Mouse (Mus musculus): ENCODE results near the gene Acyp2.
"Not testable (repeated sequence)": the region's sequence is repeated elsewhere in the genome, so short reads cannot be mapped to it uniquely, and the experiment has no call there.

Acyp2 gene

GRCm38 (mm10) chr11:30649001-30649637 is at the start of gene Acyp2:
Gene Acyp2, minus strand, starts transcription at chr11:30649587.
- peak; percentile 80 for DNase-seq (ENCODE audit: low spot score)

DNA sequence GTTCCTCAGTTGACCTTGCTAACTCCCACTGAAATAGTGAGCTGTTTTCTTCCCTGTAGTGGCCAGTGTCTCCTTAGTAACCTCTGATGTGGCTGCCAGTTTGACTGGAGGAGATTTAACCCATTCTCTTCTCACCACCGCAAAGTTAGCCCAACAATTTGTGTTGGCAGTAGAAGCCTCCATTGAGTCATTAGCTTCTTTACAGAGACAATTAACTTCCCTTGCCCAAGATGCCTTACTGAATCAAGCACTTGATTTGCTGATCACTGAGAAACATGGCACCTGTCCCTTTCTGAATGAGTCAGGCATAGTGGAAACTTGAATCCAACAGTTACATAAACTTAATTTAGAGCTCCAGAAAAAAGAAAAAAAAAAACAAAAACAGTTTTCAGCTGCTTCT is 40.0 kb upstream of the Acyp2 start:
- no peak for DNase-seq (ENCODE audit: low spot score)

DNA sequence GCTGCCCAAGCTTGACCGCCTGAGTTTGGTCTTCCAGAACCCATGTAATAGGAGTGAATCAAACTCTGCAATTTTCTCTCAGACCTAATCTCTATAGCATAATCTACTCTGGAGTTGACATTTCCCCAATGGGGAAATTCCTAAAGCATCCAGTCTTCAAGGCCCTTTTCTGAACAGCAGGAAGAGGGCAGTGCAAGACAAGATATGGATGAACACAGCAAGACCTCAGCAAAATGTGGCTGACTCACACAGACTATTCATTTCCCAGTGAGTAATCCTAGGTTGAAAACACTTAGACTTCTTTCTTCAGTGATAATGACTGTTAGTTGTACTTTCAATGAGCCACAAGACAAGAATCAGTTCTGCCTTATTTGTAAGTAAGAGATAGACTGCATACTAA is 26.7 kb upstream of the Acyp2 start:
- DNase-seq (ENCODE audit: low spot score): no peak

GRCm38 (mm10) chr11:30672719-30673118 is 23.3 kb upstream of the Acyp2 start:
- DNase-seq (ENCODE audit: low spot score): no peak

GRCm38 (mm10) chr11:30663001-30663400 is 13.6 kb upstream of the Acyp2 start:
- no peak for DNase-seq (ENCODE audit: low spot score)

DNA sequence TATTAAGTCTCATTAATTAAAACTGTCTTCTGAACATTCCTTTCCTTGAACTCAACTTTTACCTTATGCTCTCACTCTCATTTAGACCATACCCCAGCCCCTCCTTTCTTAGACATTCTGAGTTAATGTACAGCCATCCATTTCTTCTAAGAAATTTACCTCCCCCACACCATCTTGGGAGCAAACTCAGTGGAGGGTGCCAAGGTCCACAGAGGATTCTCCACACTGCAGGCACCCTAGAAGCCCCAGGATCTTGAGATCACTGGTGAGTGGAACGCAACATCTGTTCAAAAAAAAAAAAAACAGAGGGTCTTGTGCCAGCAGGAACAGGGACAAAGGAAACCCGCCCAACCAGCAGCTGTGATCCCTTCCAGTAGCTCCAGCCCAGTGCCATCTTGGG is 13.2 kb upstream of the Acyp2 start:
- no peak for DNase-seq (ENCODE audit: low spot score)

- no peak for DNase-seq (ENCODE audit: low spot score)
Measured at GRCm38 (mm10) chr11:30657069-30657468, 7.7 kb upstream of the Acyp2 start.

- DNase-seq (ENCODE audit: low spot score): no peak
Measured at GRCm38 (mm10) chr11:30656060-30656459, 6.7 kb upstream of the Acyp2 start.

GRCm38 (mm10) chr11:30650416-30650815 is 1.0 kb upstream of the Acyp2 start:
- DNase-seq (ENCODE audit: low spot score): no peak

DNA sequence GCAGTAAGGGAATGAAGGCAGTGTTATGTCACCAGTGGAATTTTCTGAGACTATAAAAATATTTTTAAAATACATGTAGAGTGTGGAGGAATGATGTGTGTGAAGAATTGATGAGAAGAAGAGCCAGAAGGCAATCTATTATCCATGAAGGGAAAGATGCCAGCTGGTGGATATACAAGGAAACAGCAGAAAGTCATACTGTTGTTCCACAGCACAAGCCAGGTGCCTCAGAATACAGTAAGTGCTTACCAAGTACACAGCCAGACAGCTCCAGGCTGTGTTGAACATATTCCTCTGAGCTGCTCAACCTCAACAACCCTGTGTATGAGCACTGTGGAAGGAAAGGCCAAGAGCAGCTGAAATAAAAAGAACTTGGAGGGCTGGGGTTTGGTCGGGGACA is 13.7 kb downstream of the Acyp2 start:
- DNase-seq (ENCODE audit: low spot score): no peak

DNA sequence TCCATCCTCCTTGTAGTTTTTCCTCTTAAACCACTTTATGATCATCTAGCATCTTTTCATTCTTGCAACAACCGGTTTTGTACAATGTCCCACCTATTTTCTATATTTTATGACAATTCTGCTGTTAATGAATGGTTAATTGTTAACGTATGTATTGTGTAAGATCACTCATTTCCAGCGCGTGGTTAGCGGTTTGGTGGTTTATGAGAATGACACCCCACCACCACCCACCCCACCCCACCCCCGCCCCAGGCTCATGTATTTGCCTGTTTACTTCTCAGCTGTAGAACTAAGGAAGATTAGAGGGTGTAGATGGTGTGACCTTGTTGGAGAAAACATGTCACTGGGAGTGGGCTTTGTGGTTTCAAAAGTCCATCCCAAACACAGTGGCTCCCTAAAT is 18.9 kb downstream of the Acyp2 start:
- DNase-seq (ENCODE audit: low spot score): no peak

DNA sequence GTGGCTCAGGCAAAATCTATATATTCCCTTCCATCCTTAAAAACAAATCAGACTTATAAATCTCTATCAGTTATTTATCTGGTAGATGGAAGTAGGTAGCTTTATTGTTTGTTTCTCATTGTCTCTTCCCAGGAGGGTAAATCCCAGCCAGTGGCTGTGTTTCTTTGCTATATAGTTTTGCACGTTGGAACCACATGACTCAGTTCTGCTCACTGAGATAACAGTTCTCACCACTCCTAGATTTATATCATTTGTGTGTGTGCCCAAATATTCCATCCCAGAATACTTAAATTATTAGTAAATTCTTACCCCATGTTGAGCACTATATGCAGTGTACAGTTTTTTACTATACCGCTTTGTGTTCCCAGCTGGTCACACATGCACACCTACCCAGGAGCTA is 26.2 kb downstream of the Acyp2 start:
- DNase-seq (ENCODE audit: low spot score): no peak

DNA sequence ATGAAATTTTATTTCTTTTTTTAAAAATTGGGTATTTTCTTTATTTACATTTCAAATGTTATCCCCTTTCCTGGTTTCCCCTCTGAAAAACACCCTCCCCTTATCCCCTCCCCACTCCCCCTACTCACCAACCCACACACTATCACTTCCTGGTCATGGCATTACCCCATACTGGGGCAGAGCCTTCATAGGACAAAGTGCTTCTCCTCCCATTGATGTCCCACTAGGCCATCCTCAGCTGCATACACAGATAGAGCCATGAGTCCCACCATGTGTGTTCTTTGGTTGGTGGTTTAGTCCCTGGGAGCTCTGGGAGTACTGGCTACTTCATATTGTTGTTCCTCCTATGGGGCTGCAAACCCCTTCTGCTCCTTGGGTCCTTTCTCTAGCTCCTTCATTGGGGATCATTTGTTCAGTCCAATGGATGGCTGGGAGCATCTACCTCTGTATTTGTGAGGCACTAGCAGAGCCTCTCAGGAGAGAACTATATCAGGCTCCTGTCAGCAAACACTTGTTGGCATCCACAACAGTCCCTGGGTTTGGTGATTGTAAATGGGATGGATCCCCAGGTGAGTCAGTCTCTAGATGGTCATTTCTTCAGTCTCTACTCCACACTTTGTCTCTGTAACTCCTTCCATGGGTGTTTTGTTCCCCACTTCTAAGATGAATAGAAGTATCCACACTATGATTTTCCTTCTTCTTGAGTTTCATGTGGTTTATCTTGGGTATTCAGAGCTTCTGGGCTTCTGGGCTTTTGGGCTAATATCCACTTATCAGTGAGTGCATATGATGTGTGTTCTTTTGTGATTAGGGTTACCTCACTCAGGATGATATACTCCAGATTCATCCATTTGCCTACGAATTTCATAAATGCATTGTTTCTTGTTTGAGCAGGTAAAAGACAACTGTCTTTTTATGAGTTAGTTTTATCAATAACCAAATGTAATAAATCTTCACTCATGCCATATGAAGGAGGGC is 27.7 kb downstream of the Acyp2 start:
- not testable (repeated sequence) for DNase-seq (ENCODE audit: low spot score)

DNA sequence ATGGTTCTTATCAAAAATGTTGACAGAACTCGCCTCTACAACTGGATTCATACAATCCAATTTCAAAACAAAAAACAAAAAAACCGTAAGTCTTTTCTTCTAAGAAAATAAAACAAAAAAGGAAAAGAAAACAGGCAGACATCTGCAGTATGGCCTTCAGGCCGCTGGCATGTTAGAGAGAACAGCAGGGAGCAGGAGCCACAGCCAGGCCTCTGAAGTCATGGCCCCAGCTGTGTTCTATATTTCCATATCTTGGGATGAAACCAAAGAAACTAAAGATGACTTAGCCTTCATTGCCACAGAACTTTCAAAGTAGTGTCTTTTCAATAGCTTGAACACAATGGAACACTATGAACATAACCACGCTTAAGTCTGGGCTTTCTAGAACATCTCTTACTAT is 31.2 kb downstream of the Acyp2 start:
- no peak for DNase-seq (ENCODE audit: low spot score)

GRCm38 (mm10) chr11:30617571-30618097 is 31.8 kb downstream of the Acyp2 start:
- no peak for DNase-seq (ENCODE audit: low spot score)

GRCm38 (mm10) chr11:30615977-30616376 is 33.4 kb downstream of the Acyp2 start:
- DNase-seq (ENCODE audit: low spot score): no peak

DNA sequence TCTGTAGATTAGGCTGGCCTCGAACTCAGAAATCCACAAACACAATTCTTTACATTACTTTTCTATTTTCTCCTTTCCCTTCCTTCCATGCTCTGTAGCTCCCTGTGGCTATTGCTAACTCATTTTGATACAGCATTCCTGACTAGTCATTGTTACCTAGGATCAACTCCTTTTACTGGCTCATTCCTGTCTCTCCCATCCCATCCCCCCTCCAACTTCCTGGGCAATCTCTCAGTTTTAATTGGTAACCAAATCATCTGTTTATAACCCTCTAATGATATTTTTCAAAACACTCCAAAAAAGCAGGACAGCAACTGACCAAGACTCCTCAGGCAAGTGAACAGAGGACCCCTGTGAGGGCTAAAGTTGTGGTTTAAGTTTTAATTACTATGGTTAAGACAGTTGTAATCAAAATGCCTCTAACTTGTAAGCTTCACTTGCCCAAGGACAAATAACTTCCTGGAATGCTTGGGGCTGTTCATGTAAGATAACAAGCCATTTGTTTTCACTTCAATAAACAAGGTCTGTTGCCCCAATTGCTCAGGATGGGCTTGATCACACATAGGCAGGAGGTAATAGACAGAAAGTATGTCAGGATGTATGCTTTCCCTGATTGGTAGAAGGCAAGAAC is 35.4 kb downstream of the Acyp2 start:
- DNase-seq (ENCODE audit: low spot score): no peak

GRCm38 (mm10) chr11:30612699-30613098 is 36.7 kb downstream of the Acyp2 start:
- DNase-seq (ENCODE audit: low spot score): no peak

DNA sequence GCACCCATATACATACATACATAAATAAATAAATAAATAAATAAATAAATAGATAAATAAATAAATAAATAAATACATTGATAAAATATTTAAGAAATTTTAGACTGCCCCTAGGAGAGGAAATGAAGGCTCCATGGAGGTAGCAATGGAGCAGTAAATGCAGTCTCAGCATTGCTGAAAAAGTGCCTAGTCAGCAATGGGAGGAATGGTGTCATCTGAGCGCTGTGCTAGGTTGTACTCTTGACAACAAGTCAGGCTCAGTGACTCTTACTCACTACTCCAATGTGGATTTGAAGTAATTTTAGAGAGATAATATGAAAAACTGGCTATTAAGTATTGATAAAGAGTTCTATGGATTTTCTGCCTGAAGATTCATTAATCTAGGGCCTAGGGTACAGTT is 40.1 kb downstream of the Acyp2 start:
- no peak for DNase-seq (ENCODE audit: low spot score)

- DNase-seq (ENCODE audit: low spot score): no peak
Measured at GRCm38 (mm10) chr11:30607587-30608518, 41.5 kb downstream of the Acyp2 start.

DNA sequence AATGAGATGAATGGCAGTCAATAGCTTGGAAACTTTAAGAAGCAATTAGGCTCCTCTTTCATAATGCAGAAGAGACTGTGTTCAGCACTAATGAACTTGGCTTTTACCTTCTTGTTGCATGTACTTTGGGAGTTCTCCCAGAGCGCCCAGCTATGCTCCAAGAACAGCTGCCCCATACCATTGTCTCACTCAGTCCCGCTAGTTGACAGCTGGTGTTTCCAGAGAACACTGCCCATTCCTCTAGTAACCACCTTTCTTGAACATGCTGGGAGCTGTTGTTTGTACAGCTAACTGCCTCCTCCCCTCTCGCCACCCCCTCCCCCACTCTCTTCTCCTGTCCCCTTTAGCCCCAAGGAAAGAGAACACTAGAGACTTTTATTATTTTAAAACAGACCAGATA is 52.1 kb downstream of the Acyp2 start:
- no peak for DNase-seq (ENCODE audit: low spot score)

GRCm38 (mm10) chr11:30580008-30580407 is 69.4 kb downstream of the Acyp2 start:
- DNase-seq (ENCODE audit: low spot score): no peak
